9 mouse cellular contexts compared by ENCODE assay signal in the genomic region with DNA sequence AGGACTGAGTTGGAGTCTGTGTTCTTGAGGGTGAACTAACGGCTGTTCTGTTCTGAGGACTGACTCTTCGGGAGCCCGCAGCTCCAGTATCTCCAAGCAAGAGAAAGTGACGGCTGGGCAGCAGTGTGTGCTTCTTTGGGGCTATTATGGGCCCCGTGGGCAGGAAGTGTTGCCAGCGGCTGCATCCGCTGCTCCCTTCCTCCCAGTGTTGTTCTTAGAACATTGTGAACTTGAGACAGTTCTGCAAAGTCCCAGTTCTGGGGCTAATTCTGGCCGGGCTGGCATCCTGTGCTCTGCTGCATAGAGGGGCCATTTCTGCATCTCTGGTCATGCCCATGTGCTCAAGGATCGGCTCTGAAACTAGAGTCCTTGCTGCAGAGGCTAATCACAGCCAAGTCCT. TPM values are rescaled to one million over a fixed set of nuclear protein-coding genes. Genes with fewer than 3 reads are reported as not detected.
DNase-seq lines count a peak whose midpoint lies in the region; ATAC-seq and TF ChIP-seq lines count a peak whose summit lies in the region.
"Had no signal": no experiment of that assay in that cellular context is flagged by ENCODE, and none has a peak within 500 bp of the region (broad histone marks: within the 10 kb centered on the region; RNA-seq: fewer than 3 reads in every experiment).

No protein-coding gene starts in this region.

- ATAC-seq in intestine, embryonic 16.5 days = peak; percentile 34
- ATAC-seq in megakaryocyte-erythroid progenitor cell, adult 5-6 weeks (replicated peaks; ENCODE audit: low FRiP score, low TSS enrichment, poor library complexity, severe bottlenecking) = no peak

- H3K9ac ChIP-seq in intestine, embryonic 16.5 days (ENCODE audit: low read depth, low read length) = no peak overlapping the region
- no peak overlapping the region for H3K9ac ChIP-seq in liver, adult 2 months (ENCODE audit: low read depth, low read length)
- H3K9ac ChIP-seq: midbrain, embryonic 12.5 days had no signal

- peak; percentile 26 to 40 for DNase-seq in spleen, adult 18-20 months
- DNase-seq in spleen, adult 12 weeks (ENCODE audit: low spot score) = no peak
- DNase-seq in gastrocnemius, adult 2 months = peak; percentile 70
- no peak for DNase-seq in liver, adult 2 months (ENCODE audit: extremely low read depth, low read depth, low spot score)

- no peaks in the 10 kb centered on the region; the same call in 1 of the 2 replicates for H3K36me3 ChIP-seq in intestine, embryonic 16.5 days (ENCODE audit: control insufficient read depth, insufficient read depth, low read length)
- H3K36me3 ChIP-seq in liver, adult 2 months (ENCODE audit: control insufficient read depth, insufficient read depth, low read length) = no peaks in the 10 kb centered on the region

- no peaks in the 10 kb centered on the region for H3K9me3 ChIP-seq in intestine, embryonic 16.5 days (ENCODE audit: control insufficient read depth, low read length)
- H3K9me3 ChIP-seq: midbrain, embryonic 12.5 days had no signal

- no peaks in the 10 kb centered on the region for H3K79me2 ChIP-seq in liver, adult 2 months (ENCODE audit: control insufficient read depth, insufficient read depth, low read length)

- peaks cover 15% of the 10 kb centered on the region for H3K4me1 ChIP-seq in intestine, embryonic 16.5 days (ENCODE audit: control insufficient read depth, insufficient read depth, low read length)
- H3K4me1 ChIP-seq in liver, adult 2 months (ENCODE audit: control insufficient read depth, insufficient read depth, low read length) = peaks cover 14% of the 10 kb centered on the region; the same call in 1 of the 2 replicates
- H3K4me1 ChIP-seq in olfactory bulb, adult 2 months (ENCODE audit: control insufficient read depth, insufficient read depth, low read length) = peaks cover 28% of the 10 kb centered on the region

- no peaks in the 10 kb centered on the region for H3K27me3 ChIP-seq in intestine, embryonic 16.5 days (replicated peaks; ENCODE audit: control insufficient read depth, insufficient read depth, low read length)
- H3K27me3 ChIP-seq in liver, adult 2 months (ENCODE audit: control insufficient read depth, insufficient read depth, low read length) = no peaks in the 10 kb centered on the region
- H3K27me3 ChIP-seq: midbrain, embryonic 12.5 days had no signal

- TF ChIP-seq CTCF in gastrocnemius, adult 2 months (IDR thresholded peaks at IDR 0.05) = no peak
- TF ChIP-seq CTCF in liver, adult 2 months (IDR thresholded peaks at IDR 0.05; ENCODE audit: low read depth, low read length) = no peak
- TF ChIP-seq CTCF in olfactory bulb, adult 2 months (IDR thresholded peaks at IDR 0.05; ENCODE audit: insufficient read depth, low read depth, low read length) = no peak

- no peak overlapping the region for H3K4me2 ChIP-seq in intestine, embryonic 16.5 days (ENCODE audit: low read depth, low read length)
- H3K4me2 ChIP-seq: midbrain, embryonic 12.5 days had no signal

- H3K4me3 ChIP-seq in gastrocnemius, adult 2 months = peak overlapping the region; percentile 38
- no peak overlapping the region for H3K4me3 ChIP-seq in intestine, embryonic 16.5 days (ENCODE audit: low read length)
- H3K4me3 ChIP-seq in liver, adult 2 months (ENCODE audit: insufficient read depth, low read depth, low read length) = no peak overlapping the region
- no peak overlapping the region for H3K4me3 ChIP-seq in olfactory bulb, adult 2 months (ENCODE audit: insufficient read depth, low read depth, low read length)
- H3K4me3 ChIP-seq: midbrain, embryonic 12.5 days had no signal

- no peak for TF ChIP-seq POLR2A in liver, adult 2 months (IDR thresholded peaks at IDR 0.05; ENCODE audit: extremely low read depth, insufficient read depth, low read length)
- no peak for TF ChIP-seq POLR2A in olfactory bulb, adult 2 months (IDR thresholded peaks at IDR 0.05; ENCODE audit: insufficient read depth, low read depth, low read length)

- peak overlapping the region; percentile 82 for H3K27ac ChIP-seq in gastrocnemius, adult 2 months
- peak overlapping the region; percentile 53; the same call in 1 of the 2 replicates for H3K27ac ChIP-seq in intestine, embryonic 16.5 days (ENCODE audit: low read length)
- peak overlapping the region; percentile 46 for H3K27ac ChIP-seq in liver, adult 2 months (replicated peaks; ENCODE audit: insufficient read depth, low read depth, low read length)
- H3K27ac ChIP-seq in olfactory bulb, adult 2 months (ENCODE audit: insufficient read depth, low read depth, low read length) = peak overlapping the region; percentile 66
- H3K27ac ChIP-seq: midbrain, embryonic 12.5 days had no signal

- WGBS in intestine, embryonic 16.5 days = 66% methylated on average over 9 of the region's 9 CpGs
- WGBS in liver, adult 2 months = 69% methylated on average over 9 of the region's 9 CpGs
- WGBS in olfactory bulb, adult 2 months = 18% methylated on average over 9 of the region's 9 CpGs

- intact Hi-C loops in gastrocnemius, adult 2 months (cut with DNase I) = no loop called here

RNA-seq across cellular contexts. Expression of a gene that starts 31.7 kb away (rescaled TPM):
- total RNA-seq in gastrocnemius, adult 2 months (2021) = 1 to 10 TPM; 6.1 to 7.7 TPM
- 30.3 and 32.5 TPM in 2 replicates for polyA plus RNA-seq in intestine, embryonic 16.5 days (2015; fragmentation: Nextera tagmentation; extraction: Ambion mirVana)
- 3.0 and 5.2 TPM in 2 replicates for total RNA-seq in liver, adult 2 months (2014; rRNA removed)
- 13.5 and 16.6 TPM in 2 replicates for polyA plus RNA-seq in liver, adult 2 months (2012; rRNA removed)
- not detected in 2 replicates for polyA plus RNA-seq in olfactory bulb, adult 2 months (2012; ENCODE audit: insufficient read depth, insufficient read length, low replicate concordance, missing spikeins)
- 3.0 and 3.8 TPM in 2 replicates for total RNA-seq in megakaryocyte-erythroid progenitor cell, adult 5-6 weeks (2014; fragmentation: Nextera tagmentation)
- 2.3 and 2.9 TPM in 2 replicates for total RNA-seq in megakaryocyte-erythroid progenitor cell, adult 5-6 weeks (2017)

RNA-seq across cellular contexts. Expression of a gene that starts 43.1 kb away (rescaled TPM):
- total RNA-seq in gastrocnemius, adult 2 months (2021) = not detected
- not detected in 2 replicates for polyA plus RNA-seq in intestine, embryonic 16.5 days (2015; fragmentation: Nextera tagmentation; extraction: Ambion mirVana)
- not detected in 2 replicates for total RNA-seq in liver, adult 2 months (2014; rRNA removed)
- not detected in 2 replicates for polyA plus RNA-seq in liver, adult 2 months (2012; rRNA removed)
- not detected in 2 replicates for polyA plus RNA-seq in olfactory bulb, adult 2 months (2012; ENCODE audit: insufficient read depth, insufficient read length, low replicate concordance, missing spikeins)
- total RNA-seq in megakaryocyte-erythroid progenitor cell, adult 5-6 weeks (2014; fragmentation: Nextera tagmentation) = not detected in 2 replicates
- total RNA-seq in megakaryocyte-erythroid progenitor cell, adult 5-6 weeks (2017) = not detected in 2 replicates
- total RNA-seq: adrenal gland, adult 18-20 months had no signal

Comparison
In these comparisons a context has a peak if more than half of its experiments do, and no peak if none do; other contexts are left out.
1. DNase-seq: peak in spleen, adult 18-20 months (2 of 2) and gastrocnemius, adult 2 months (single experiment); none in spleen, adult 12 weeks (single experiment) and liver, adult 2 months (single experiment).
2. Peak in every context shown above with its lines, with median percentiles within 50 percentile points of each other: H3K27ac ChIP-seq.